Mouse (Mus musculus) spleen, postnatal 4 days (tissue): ENCODE results near the gene Chst14.

Experiments used
- DNase-seq, 2 experiments: peaks; one replicate each; pipeline ENCODE4 v3.0.0; 2022; ENCODE audit warnings: low spot score in 2 of 2

Chst14 gene

DNA sequence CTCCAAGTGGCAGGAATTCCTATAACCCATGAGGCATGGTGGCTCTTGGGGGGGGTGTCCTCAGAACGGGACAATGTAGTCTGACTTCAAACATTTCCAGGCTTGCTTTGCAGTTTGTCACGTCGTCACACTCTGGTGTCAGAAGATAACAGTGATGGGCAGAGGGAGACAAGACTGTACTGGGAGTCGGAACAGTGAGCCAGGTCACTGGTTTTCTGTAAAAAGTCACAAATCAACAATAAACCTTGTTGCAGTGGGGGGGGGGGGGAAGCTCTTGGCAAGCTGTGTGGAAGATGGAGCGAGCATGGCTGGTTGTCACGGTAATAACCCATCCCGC is 37.3 kb downstream of the Chst14 start:
- DNase-seq: no peak

DNA sequence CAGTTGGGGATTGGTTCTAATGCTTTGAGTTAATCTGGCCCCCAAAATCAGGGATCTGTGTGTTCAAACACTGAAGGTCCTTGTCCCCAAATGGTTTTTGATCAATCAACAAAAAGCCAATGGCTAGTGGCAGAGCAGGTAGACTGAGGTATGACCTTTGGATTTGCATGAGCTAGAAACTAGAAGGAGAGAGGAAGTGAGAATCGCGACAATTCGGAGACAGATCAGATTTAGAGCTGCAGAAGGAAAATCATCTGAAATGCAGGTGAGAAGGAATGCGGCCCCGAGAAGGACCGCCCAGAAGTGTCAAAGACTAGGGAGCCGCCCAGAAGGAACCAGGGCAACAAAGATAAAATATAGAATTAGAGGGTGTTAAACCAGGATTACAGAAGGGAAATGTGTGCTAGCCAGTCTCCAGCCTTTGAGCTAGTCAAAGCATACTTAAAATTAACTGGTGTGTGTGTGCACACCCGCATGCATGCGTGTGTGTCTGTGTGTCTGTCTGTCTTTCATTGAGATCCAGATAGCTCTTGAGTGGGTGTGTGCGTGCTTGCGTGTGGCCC is 43.4 kb downstream of the Chst14 start:
- no peak for DNase-seq

DNA sequence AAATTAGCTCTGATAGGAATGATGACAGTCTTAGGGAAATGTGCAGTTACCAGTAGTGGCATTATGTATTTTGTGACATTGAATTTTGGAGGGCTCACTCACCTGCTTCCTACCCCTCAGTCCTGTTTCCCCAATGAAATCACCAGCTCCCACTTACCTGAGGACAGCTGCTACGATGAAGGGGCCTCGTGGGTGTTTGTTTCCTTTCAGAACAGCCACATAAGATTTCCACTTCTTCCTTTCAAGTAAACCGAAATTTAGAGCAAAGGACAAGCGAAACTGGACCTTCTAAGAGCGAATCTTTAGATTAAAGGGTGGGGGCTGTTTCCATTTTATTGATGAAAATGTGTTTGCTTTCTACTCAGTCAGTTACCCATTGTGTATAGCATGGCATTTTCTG is 45.8 kb downstream of the Chst14 start:
- DNase-seq: no peak

DNA sequence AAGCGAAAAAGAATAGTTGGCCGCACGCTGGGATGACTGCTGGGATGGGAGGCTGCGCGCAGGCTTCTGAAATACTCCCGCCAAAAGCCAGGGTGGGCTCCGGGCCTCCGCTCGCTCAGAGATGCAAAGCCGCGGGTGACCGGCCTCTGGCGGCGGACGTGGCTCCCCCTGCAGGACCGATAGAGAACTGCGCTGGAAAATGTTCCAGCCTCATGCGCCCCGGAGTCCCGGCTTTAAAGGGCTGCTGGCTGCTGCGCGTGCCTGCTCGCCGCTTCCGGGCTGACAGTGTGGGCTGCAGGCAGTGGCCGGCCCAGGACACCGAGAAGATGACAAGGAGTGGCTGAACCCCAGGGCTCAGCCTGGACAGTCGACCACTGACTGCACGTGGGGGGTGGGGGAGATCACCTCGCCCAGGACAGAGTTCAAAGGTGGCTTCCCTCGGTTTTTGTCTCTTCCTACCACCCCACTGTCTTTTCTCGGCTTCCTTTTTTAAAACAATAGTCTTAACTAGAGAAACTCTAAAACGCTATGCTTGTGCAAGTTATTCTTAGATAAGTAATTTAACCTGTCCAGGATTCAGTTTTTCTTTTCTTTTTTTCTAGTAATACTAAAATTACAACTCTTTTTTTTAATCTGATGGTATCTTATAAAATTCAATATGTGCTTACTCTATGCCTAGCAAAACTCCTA is 46.5 kb downstream of the Chst14 start:
- DNase-seq: peak; percentile 86 to 95

DNA sequence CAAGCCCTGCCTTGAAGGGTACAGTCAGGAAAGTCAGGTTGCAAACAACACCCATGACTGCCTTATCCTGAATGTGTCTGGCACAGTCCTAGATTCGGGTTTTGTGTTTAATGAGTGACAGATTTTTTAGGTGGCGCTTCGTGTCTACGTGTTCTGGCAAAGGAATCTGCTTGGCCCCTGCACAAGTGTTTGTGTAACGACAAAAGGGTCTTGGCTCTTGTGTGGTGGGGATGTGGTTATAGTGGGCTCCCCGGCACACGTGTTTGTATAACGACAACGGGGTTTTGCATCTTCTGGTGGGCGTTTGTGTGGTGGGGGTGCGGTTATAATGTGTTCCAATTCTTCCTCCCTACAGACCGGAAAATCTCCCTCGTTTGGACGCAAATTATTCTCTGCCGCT is 49.6 kb downstream of the Chst14 start:
- no peak for DNase-seq

DNA sequence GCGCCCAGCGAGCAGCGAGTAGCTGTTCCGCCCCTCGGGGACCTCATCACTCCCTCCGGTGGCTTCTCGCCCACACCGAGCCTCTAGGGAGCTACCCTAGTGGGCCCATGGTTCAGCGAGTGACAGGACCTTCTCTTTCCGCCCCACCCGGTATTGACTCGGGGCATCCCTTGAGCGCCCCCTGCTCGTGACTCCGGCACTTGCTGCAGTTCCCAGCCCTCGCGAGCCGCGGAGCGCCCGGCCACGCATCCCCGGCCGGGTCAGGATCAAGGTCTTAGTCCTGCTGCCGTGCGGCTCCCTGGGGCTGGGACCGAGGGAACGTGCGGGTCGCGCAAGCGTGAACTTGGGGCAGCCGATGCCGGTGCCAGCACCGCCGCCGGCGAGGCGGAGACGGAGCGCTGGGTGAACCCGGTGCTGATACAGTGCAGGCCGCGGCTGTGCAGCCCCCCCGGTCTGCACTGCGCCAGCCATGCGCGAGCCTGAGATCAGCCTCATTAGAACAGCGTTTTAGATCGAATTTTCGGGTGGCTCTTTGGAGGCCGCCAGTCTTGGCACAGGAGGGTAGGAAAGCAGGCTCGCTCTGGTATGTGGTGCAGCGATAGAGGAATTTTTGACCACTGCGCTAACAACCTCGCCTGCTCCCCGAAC is 50.1 kb downstream of the Chst14 start:
- peak; percentile 87 to 96 for DNase-seq

DNA sequence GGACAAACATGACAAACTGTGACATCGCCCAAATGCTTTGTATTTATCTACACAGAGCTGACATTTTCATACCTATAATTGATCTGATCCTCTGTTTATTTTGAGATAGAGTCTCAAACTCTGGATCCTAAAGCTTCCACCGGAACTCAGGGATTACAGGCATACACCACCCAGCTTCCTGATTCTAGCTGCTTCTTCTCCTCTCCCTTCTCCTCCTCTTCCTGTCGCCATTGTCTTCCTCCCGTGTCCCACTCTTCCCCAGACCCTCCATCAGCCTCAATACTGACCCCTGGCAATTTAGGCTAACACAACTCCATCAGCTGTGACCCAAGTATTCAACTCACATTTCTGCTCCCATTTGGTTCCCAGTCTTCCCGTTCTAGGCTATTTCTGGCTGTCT is 50.6 kb downstream of the Chst14 start:
- DNase-seq: no peak

DNA sequence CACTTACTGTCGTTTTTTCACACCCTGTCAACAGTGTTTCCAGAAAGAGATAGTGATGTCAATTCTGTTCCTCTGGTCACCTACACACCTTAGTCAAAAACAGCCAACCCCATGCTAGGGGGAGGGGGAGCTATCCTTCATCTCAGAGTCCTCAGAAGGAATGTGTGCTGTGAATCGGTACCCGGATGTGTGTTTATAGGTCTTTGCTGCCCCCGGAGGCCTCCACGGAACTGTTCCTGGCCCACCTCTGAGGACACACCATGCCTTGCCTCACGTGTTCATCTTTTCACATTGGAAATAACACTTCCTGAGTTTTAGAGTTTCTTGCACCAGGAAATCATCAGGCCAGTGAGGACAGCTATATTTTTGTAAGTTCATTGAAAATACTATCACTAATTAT is 51.8 kb downstream of the Chst14 start:
- no peak for DNase-seq
